Mouse (Mus musculus): ENCODE results near the gene Arl3.

Arl3 gene

DNA sequence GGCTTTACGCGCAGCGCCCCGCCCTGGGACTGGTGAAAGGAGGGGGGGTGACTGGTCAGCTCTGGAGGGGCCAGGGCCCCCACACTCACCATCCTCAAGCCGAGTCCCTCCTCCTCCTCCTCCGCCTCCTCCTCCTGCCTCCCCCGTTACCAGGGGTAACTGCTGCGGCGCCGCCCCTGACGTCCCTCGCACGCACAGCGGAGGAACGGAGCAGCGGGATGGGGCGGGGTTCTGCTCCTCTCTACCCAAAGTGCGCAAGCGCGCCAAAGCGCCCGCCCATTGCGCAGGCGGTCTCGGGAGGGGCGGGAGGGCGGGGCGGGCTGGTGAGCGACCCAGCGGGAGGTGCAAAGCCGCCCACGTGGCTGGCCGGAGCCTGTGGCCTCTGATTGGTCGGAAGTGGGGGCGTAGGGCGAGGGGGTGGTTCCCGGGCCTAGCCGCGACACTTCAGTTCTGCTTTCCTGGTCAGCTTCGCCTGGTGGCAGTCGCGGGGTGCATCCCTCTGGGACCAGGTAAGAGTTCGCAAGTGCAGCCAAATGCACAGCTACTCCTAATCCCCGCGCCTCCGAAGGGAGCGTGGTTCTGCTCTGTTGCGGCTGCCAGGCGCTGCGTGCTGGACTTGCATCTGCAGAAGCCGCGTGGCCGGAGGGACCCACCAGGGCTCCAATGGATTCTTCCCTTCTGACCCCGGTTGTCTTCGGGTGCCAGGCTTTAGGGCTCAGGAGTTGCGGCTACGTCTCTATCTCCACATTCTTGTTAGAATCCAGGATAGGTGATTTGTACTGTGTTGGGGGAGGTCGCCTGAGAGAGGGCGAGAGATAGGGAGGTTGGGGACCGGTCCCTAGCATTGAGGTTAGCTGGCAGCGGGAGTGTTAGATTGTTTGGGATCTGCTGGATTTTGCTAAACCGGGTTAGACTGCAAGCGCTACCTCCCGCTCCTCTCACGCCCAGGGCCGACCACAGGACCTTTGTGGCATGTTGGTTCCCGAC lies at the start of gene Arl3, which contains the start of gene Sfxn2:
TSS of gene Arl3 (minus strand) at position 248 of the 987 bp plus-strand sequence.
TSS of gene Sfxn2 (plus strand) at position 415 of the 987 bp plus-strand sequence.
- DNase-seq, result peak; percentile 96

DNA sequence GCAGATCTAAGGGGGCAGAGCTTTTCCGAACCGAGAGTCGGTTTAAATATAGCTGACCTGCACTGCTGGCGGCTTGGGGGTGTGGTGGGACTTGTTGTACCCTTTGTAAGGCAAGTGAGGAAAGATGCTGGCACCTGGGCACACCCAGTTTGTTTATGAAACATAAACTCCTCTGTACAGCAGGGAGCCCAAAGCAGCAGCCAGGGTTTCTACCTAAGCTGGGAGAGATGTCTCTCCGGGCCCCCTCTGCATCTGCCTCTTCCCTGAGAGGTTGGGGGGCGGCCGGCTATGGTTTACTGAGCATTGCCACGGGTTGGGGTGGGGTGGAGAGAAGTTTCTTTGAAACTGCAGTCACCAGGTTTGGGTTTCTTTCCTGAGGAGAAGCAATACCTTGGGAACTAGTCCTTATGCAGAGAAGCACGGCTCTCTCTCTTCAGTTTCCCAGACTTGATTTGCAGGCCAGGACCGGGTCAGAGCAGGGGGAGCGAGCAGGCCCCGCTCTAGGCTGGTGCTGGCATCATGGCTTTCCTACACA lies 49.7 kb upstream of the Arl3 start:
- DNase-seq, result no peak

DNA sequence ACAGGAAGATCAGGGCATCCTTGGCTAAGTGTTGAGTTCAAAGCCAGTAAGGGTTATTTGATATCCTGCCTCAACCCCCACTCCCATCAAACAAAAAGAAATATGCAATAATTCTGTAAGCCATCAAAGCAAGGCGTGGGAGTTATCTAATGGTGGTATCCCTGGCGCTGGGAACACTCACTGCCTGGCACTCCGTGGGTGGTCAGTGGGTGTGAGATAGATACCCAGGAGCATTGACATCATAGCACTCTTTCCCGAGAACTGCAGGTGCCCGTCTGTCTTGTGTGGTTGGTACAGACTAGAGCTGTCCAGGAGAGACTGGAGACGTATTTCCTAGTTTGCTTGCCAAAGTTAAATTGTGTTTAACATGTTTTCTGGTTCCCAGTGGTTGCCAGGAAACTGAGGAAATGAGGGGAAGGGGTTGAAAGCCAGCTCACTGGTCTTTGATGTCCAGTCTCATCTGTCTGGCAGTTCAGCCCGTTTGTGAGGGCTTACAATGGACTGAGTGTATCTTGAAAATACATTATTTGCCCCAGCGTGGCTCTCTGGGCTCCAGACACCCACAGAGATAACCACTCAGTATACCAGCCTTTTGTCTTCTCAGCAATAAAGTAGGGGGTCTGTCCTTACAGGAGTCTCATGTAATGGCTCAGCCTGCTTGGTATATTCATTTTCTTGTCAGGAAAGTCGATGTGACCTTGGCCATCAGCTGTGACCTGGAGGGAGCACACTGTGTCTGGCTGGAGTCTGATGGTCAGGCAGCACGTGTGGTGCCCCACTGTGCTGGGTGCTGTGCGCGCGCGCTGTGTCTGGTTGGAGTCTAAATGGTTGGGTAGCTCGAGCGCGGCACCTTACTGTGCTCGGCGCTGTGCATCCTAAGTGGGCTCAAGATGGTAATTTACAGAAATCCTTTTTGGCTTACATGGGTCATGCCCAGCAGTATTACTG lies 48.5 kb upstream of the Arl3 start:
- DNase-seq, result no peak

DNA sequence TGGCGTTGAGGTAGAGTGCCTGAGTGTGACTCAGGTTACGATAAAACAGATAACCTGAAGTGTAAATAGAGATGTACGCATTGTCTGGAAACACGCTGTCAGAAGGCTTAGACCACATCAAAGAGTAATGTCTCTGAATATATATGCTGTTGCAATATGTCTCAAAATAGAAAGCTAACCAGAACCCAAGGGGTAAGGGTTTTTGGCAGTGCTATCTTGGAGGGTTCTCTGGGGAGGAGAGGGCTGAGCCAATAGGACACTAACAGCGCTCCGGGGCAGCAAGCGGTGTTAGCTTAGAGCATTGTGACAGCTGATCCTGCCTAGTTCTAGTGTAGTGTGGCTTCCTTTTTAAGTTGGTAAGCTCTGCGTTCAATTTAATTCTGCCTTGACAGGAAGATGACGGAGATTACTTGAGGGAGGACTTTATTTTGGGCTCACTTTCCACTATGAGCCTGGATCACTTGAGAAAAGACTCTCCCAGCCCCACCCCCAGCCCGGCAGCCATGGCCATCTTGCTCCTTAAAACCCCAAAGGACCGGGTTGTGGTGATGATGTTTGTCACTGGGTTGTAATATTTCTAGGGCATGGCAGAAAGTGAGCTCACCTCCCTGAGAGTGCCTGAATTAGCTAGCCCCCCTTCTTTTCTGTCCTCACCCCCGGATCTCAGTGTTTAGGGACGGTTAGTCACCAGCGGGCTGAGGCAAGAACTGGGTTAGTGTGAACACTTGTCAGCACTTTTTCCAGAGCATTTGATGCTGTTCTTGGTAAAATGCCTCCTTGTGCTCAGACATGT lies 47.2 kb upstream of the Arl3 start:
- no peak for DNase-seq

DNA sequence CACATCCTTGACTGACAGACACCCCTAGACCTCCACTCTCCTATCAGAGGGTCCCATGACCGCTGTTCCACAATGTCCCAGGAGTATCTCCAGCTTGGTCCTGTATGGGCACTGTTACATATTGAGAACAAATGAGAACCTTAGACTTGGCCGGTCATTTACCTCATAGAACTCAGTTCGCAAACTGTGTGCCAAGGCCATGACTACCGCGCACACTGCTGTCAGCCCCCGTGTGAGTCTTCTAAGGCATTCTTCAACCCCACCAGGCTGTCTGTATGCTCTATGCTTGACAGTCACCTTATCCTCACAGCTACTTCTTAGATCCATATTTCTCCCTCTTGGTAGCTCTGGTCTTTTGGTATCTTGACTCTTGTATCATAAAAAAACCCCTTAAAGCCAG lies 46.5 kb upstream of the Arl3 start:
- no peak for DNase-seq

DNA sequence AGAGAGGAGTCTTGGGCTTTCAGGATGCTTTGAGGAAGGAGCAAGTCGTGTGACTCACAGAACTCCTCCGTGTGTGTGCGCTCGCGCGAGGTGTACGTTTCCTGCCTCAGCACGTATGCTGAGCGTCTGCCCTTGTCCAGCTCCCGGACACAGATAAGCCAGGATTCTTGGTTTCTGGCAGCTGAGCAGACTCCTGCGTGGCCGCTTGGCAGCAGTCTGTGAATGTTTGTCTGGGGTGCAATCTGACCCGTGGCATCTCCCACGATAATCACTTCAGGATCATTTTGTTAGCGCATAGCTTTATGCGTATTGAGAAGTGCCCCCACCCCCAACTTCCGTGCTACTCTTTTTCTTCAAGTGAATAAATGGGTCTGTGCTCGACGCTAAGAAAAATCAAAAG lies 46.0 kb upstream of the Arl3 start:
- no peak for DNase-seq

DNA sequence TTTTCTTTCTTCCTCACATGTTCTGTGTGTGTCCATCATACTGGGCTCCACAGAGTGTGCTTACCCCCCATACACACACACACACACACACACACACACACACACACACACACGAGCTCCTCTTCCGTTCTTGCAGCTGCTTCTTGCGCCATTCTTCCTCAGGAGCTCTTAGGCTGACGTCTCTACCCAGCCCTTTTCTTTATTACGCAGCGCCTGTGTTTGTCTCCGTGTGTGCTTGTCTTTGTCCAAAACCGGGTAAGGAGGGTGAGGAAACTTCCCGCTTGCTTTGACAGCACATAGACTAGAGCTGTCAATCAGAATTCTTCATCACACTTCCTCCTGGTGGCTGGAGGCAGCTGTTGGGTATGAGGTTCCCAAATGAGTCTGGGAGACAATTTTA lies 45.3 kb upstream of the Arl3 start:
- DNase-seq, result no peak

DNA sequence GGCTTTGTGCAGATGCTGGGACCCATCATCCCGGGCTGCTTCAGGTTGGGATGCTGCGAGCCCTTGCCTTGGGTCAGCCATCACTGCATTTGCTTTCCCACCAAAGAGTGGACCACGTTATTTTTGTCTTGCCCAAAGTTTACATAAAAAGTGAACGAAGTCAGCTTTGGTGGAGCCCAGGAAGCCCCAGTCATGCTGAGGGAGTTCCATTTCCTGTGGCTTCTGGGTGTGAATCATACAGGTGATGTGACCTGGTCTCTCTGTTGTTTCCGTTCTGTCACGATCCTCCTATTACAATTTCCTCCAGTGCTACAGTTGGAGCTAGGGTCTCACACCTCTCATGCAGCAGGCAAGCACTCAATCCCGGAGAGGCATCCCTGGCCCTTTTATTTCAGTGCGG lies 44.4 kb upstream of the Arl3 start:
- DNase-seq, result no peak

DNA sequence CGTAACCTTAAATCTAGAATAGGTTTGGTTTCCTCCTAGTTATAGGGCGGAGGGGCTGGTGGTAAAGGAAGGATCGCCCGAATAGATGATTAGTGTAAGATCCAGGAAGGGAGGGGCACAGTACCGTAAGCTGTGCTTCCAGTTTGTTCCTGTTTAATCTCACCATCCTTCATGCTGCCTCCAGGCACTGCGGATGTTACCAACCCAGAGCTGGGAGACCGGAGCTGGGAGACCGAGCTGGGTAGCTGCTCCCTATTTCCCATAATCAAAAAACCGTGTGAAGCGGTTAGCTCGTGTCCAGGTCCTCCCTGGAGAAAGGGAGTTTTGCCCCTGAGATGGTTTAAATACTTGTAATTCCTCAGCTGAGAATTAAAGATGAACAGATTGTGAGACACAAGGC lies 43.4 kb upstream of the Arl3 start:
- DNase-seq, result no peak

DNA sequence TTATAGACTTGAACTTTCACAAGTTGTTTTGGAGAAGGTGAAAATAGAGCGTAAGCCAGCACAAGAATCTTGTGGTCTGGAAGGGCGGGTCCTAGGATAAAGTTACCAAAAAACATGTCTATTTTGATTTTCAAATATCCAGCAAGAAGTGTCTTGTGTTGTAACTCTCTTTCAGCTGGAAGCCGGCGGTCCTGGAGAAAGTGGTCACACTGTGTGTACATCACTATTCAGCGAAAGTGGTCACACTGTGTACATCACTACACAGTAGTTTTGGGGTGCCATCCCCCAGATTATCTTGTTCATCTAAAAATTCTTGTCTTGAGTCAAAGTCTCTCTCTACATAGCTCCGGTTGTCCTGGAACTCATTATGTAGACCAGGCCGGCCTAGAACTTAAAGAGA lies 35.2 kb upstream of the Arl3 start:
- DNase-seq, result no peak

DNA sequence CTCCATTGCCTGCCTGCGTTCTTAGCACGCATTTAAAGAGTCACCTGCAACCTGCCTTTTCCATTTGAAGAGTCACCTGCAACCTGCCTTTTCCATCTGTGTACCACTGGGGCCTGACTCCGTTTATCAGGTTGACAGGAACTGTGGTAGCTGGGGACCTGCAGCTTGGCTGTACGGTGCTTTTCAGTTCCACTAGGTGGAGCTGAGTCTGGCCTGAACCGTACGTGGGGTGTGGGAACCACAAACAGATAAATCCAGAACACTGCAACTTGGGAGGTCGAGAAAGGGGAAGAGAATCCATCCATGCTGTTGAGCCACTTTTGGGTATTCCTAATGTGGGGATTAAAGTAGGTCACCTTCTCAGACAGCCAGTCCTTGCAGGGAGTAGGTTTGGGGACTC lies 34.4 kb upstream of the Arl3 start:
- no peak for DNase-seq

DNA sequence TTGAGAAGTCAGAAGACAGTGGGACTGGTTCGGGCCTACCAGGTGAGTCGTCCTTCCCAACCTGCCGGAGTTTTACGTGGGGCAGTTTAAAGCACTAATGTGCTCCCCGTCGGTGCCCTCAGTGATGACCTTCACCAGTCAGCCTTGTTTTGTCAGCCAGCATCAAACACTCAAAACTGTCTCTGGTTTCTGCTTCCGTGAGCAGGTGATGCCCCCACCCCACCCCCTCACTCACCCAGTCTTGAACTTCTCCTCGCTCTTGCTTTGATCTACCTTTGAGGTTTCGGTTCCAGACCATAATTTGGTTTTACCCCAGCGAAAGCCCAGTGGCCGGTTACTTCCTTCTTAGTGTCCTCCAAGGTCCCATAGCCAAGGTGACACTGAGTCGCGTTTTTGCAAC lies 33.7 kb upstream of the Arl3 start:
- DNase-seq, result no peak

DNA sequence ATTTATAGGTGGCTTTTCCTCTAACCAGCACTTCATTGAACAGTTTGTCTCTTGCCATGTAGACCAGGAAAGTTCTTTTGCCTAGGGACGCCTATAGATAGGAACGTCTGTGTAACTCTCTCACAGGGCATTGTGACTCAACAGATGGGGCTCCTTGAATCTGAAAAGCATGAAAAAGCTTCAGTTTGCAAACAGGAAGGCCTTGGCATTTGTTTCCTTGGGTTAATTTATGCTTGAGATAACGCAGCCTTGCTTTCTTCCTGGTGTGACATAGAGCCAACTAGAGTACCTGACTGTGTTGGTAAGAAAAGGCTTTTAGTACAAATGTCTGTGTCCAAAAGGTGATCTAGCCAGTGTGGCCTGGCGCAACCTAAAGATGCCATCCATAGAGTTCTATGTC lies 29.4 kb upstream of the Arl3 start:
- DNase-seq, result no peak

DNA sequence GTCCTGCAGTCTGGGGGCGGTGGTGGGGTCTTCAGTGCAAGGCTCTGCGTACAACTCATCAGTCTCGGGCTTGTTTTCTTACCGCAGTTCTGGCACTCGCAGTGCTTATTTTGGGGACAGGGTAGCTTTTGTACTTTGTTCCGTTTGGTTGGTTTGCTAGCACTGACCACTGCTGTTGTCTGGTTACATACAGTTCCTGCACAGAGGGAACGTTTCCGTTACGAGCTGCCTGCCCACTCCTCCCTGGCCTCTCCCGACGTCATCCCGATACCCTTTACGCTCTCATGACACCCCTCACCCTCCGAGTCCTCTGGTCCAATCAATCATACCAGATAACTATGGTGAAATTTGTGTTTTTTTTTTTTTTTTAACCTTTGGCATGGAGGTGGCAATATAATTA lies 28.5 kb upstream of the Arl3 start:
- peak; percentile 57 to 71 for DNase-seq

DNA sequence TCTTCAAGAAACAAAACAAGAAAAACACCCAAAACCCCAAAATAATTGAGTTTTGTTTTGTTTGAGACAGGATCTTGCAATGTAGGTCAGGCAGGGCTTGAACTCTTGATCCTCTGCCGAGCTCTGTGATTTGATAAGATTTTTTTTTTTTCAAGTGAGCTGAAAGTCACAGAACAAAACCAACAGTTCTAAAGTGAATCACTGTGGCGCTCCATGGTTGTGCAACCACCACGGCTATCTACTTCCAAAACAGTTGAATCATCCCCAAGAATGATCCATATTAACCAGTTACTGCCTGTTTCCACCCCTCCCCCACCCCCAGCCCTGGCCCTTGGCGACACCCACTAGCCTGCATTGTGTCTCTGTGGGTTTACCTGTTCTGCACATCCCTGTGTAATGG lies 27.4 kb upstream of the Arl3 start:
- no peak for DNase-seq

DNA sequence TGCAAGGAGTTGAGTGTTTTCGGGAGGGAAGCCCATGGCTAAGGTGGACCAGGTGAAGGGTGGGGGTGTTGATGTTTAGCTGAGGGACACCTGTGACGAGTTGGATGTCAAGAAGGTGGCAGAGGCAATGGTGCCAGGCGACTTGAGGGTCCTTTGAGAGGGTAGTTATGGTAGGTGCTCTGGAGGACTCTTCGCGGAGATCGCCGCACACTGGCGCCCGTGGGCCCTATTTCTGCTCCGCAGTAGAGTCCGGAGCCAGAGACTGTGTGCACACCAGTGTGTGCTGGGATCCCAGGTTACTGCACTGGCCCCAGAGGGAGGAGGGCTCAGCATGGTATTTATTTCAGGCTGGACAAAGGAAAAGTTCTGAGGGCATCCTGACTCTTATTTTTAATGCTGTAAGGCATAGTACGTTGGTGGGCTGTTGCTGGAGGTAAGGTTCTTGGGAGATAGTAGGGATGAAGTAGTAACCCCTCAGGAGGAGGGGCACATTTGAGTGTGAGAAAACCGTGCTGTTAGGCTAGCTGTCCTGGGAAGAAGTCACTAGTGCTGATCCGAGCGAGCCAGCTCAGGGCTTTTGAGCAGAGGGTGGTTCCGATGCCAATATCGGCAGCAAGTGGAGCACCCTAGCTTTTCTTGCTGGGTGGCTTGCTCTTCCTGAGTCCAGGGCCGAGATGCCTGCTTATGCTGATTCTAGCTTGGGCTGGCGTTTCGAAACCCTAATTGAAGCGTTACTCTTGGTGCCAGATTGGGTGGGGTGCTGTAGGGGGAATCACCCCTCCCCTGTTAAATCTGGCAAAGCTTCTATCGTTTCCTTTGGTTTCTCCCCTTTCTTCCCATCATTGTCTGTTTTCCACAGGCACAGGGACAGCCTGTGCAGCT lies 26.6 kb upstream of the Arl3 start:
- no peak for DNase-seq

DNA sequence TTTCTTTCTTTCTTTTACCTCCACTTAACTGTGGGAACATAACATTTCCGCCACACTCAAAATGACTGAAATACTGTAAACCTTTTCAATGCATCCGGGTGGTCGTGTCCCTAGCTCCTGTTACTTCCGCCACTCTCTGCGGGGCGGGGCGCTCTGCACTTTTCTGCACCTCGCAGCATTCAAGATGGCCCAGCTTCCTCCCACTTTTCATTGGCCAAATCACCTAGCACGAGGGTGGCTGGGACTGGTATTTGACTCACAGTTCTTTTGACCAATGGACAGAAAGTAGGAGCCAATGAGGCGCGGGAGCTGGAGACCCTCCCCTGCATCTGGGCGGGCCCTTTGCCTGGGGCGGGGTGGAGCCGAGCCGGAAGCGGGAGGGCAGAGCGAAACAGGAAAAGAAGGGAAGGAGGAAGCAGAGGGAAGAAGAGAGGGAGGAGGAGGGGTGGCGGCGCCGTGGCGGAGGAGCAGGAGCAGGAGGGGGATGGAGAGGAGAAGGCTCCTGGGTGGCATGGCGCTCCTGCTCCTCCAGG lies 25.8 kb upstream of the Arl3 start, which contains the start of gene Wbp1l:
TSS of gene Wbp1l (plus strand) at position 365 of the 533 bp plus-strand sequence.
- DNase-seq, result peak; percentile 98 to 99

DNA sequence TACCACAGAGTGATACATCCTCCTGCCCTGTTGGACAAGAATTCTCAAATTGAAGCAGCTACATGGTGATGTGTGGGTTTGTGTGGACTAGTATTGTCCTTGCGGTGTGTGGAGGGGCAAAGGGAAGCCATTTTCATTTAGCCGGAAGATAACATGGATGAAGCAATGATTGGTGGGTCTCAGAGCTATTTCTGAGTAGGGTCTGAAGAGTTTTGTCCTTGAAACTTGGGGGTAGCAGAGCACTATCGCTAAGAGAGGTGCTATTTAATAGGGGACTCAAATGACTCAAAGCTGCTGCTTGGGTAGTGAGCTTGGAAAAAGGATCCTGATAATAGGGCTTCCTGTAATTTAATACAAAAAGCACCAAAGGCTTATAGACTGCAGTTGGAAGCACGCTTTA lies 25.2 kb upstream of the Arl3 start:
- no peak for DNase-seq

DNA sequence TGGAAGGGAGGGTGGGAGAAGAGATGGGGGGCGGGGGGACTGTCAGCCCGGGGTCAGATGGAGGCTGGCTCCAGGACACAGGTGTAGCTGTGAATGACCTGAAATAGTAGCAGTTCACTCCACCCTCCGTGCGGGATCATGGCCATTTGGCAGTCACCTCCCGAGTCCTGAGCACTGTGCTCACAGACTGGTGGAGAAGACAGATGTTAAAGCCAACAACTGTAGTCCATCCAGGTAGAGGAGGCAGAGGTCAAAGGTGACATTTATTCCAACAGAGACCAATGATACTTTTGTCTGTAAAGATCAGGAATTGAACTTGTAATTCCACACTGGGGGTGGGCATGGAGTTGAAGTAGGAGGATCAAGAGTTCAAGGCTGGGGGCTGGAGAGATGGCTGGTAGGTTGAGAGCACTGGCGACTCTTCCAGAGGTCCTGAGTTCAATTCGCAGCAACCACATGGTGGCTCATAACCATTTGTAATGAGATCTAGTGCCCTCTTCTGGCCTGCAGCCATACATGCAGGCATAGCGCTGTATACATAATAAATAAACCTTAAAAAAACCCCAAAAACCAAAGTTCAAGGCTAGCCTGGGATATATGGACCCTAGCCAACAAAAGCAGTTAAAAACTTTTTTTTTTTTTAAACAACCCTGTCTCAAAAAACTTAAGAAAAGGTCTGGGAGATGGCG lies 19.9 kb upstream of the Arl3 start:
- no peak for DNase-seq

DNA sequence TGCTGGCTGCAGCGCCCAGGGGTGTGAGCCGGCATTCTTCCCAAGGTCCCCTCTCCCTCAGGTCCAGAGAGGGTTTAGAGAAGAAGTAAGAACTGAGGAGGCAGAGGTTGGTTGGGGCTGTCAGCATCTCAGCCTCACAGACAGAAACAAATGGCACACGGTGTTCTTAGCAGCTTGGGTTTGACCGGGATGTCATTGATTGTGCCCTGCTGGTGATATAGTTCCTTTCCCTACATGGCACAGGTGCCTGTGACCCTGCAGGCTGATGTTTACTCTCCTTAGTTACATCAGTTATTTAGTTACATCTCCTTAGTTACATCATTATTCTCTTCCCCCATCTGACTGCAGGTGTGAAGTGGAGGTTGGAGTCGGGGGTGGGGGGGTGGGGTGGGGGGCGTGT lies 18.6 kb upstream of the Arl3 start:
- no peak for DNase-seq
